In genomic region chr2:78873946-78874345, GRCm38 (mm10) we compare ENCODE assay signal across 9 mouse cellular contexts. TPM values are rescaled to one million over a fixed set of nuclear protein-coding genes. Genes with fewer than 3 reads are reported as not detected.
DNase-seq lines count a peak whose midpoint lies in the region; ATAC-seq and TF ChIP-seq lines count a peak whose summit lies in the region.
"Had no signal": no experiment of that assay in that cellular context is flagged by ENCODE, and none has a peak within 500 bp of the region (broad histone marks: within the 10 kb centered on the region; RNA-seq: fewer than 3 reads in every experiment).

No protein-coding gene starts in this region.

- peak overlapping the region; percentile 71; the same call in 1 of the 2 replicates for H3K4me3 ChIP-seq in left cerebral cortex, adult 2 months
- peak overlapping the region; percentile 24 for H3K4me3 ChIP-seq in forebrain, embryonic 13.5 days
- peak overlapping the region; percentile 31 for H3K4me3 ChIP-seq in hindbrain, embryonic 15.5 days
- no peak overlapping the region for H3K4me3 ChIP-seq in neural tube, embryonic 12.5 days

- H3K27ac ChIP-seq in left cerebral cortex, adult 2 months, result no peak overlapping the region
- H3K27ac ChIP-seq in forebrain, embryonic 13.5 days, result no peak overlapping the region
- H3K27ac ChIP-seq in hindbrain, embryonic 15.5 days (replicated peaks), result no peak overlapping the region
- H3K27ac ChIP-seq in neural tube, embryonic 12.5 days, result no peak overlapping the region

- ATAC-seq in forebrain, embryonic 13.5 days, result no peak
- no peak for ATAC-seq in hindbrain, embryonic 15.5 days (ENCODE audit: low FRiP score, low read depth)
- ATAC-seq in neural tube, embryonic 12.5 days (ENCODE audit: low FRiP score, low read depth), result no peak

- peaks cover 59% of the 10 kb centered on the region for H3K4me1 ChIP-seq in forebrain, embryonic 13.5 days
- H3K4me1 ChIP-seq in hindbrain, embryonic 15.5 days (replicated peaks), result peaks cover 54% of the 10 kb centered on the region
- H3K4me1 ChIP-seq in neural tube, embryonic 12.5 days, result peaks cover 31% of the 10 kb centered on the region

- peak overlapping the region; percentile 54 for H3K4me2 ChIP-seq in forebrain, embryonic 13.5 days
- peak overlapping the region; percentile 55 for H3K4me2 ChIP-seq in hindbrain, embryonic 15.5 days
- H3K4me2 ChIP-seq in neural tube, embryonic 12.5 days (replicated peaks), result peak overlapping the region; percentile 47

- DNase-seq in left cerebral cortex, adult 2 months (ENCODE audit: extremely low spot score in 1 of 2, low spot score in 2 of 2), result no peak
- no peak for DNase-seq in left cerebral cortex, postnatal 4 days
- no peak for DNase-seq in embryo, embryonic 9.5 days (ENCODE audit: extremely low spot score)
- DNase-seq in adrenal gland, adult 2 months, result no peak
- no peak for DNase-seq in embryo, embryonic 10 days (ENCODE audit: low spot score)
- DNase-seq: lung, postnatal 4 days had no signal

- no peaks in the 10 kb centered on the region for H3K27me3 ChIP-seq in forebrain, embryonic 13.5 days
- H3K27me3 ChIP-seq in hindbrain, embryonic 15.5 days, result no peaks in the 10 kb centered on the region
- no peaks in the 10 kb centered on the region for H3K27me3 ChIP-seq in neural tube, embryonic 12.5 days (replicated peaks)

- WGBS in forebrain, embryonic 13.5 days, result 33% methylated on average over 2 of the region's 2 CpGs
- WGBS in hindbrain, embryonic 15.5 days, result 23% methylated on average over 2 of the region's 2 CpGs
- 66% methylated on average over 2 of the region's 2 CpGs for WGBS in neural tube, embryonic 12.5 days

- H3K36me3 ChIP-seq in forebrain, embryonic 13.5 days (ENCODE audit: poor library complexity, severe bottlenecking), result peaks cover 8% of the 10 kb centered on the region; the same call in 1 of the 2 replicates
- no peaks in the 10 kb centered on the region for H3K36me3 ChIP-seq in hindbrain, embryonic 15.5 days
- H3K36me3 ChIP-seq in neural tube, embryonic 12.5 days, result no peaks in the 10 kb centered on the region

- no peaks in the 10 kb centered on the region for H3K9me3 ChIP-seq in forebrain, embryonic 13.5 days (replicated peaks)
- H3K9me3 ChIP-seq in hindbrain, embryonic 15.5 days, result no peaks in the 10 kb centered on the region
- no peaks in the 10 kb centered on the region for H3K9me3 ChIP-seq in neural tube, embryonic 12.5 days

- intact Hi-C loops in left cerebral cortex, adult 2 months (cut with DNase I), result loop anchor here (2.0 to 10.0 kb wide), 3 partner anchors 41 to 761 kb away; partner anchors contain the start of genes Itga4 and Itprid2
- intact Hi-C loops in left cerebral cortex, postnatal 4 days (cut with DNase I), result no loop called here

- no peak for TF ChIP-seq CTCF in left cerebral cortex, adult 2 months (IDR thresholded peaks at IDR 0.05)

- H3K9ac ChIP-seq in forebrain, embryonic 13.5 days, result peak overlapping the region; percentile 45
- H3K9ac ChIP-seq in hindbrain, embryonic 15.5 days, result 0 out of 2 replicates have a peak overlapping the region, but pooled peaks have one; percentile 4
- no peak overlapping the region for H3K9ac ChIP-seq in neural tube, embryonic 12.5 days

RNA-seq across cellular contexts. Expression of gene Ube2e3, which starts 6.0 kb away (rescaled TPM):
- total RNA-seq in left cerebral cortex, adult 2 months (2021), result 100 to 1,000 TPM; 103 to 104 TPM
- 100 to 1,000 TPM; 206 to 219 TPM for total RNA-seq in left cerebral cortex, postnatal 4 days (2021)
- polyA plus RNA-seq in forebrain, embryonic 13.5 days (2015; fragmentation: Nextera tagmentation; extraction: Ambion mirVana), result 268 and 271 TPM in 2 replicates
- polyA plus RNA-seq in hindbrain, embryonic 15.5 days (2015; fragmentation: Nextera tagmentation; extraction: Ambion mirVana), result 272 and 278 TPM in 2 replicates
- 252 and 265 TPM in 2 replicates for polyA plus RNA-seq in neural tube, embryonic 12.5 days (2016; fragmentation: Nextera tagmentation; extraction: Ambion mirVana)
- 10 to 100 TPM; 41.4 to 48.7 TPM for total RNA-seq in adrenal gland, adult 2 months (2021)
- polyA plus RNA-seq in adrenal gland, adult 2 months (2012; rRNA removed), result 57.7 and 62.7 TPM in 2 replicates
